Mouse (Mus musculus): ENCODE data around the gene Tas2r124. TPM values are rescaled to one million over a fixed set of nuclear protein-coding genes. Genes with fewer than 3 reads are reported as not detected.

Gene Tas2r124
- not detected in 2 replicates for polyA plus RNA-seq (2015; fragmentation: Nextera tagmentation; extraction: Ambion mirVana)

DNA sequence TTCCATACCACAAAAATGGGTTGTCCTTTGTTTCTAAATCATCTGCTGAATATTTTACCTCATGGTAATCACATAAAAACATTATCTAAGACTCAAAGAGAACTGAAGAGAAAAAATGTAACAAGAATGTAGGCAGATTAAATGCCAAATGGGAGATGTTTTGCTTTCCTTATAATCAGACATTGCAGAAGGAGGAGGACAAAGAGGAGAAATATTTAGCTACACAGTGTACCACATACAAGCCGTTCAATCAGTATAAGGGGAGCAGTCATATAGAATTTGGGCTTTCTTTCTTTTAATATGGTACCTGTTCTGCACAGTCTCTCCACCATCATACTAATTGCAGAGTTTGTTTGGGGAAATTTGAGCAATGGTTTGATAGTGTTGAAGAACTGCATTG, at the start of gene Tas2r124:
Tas2r124 (plus strand) TSS at position 301 of the 400 bp plus-strand sequence.
- TF ChIP-seq CTCF (IDR thresholded peaks at IDR 0.05; ENCODE audit: low read depth) (no peak), EP300 (IDR thresholded peaks at IDR 0.05; ENCODE audit: low read depth) (no peak)
- H3K27me3 ChIP-seq (ENCODE audit: insufficient read depth, low read length): no peaks in the 10 kb centered on the region
- DNase-seq (no peak), ATAC-seq (no peak)
- no peaks in the 10 kb centered on the region for H3K9me3 ChIP-seq (ENCODE audit: low read length)
- H3K9ac ChIP-seq (replicated peaks): no peak within 1 kb of the TSS
- 67% methylated on average over 1 of the region's 1 CpGs for WGBS (ENCODE audit: insufficient replicate concordance)
- no peak within 1 kb of the TSS for H3K4me3 ChIP-seq (ENCODE audit: low read depth, low read length)
- no peak within 1 kb of the TSS for H3K27ac ChIP-seq (ENCODE audit: low read depth)
- H3K4me1 ChIP-seq (ENCODE audit: insufficient read depth): no peaks in the 10 kb centered on the region
- H3K36me3 ChIP-seq (replicated peaks; ENCODE audit: insufficient read depth, low read length): no peaks in the 10 kb centered on the region
- H3K4me2 ChIP-seq (ENCODE audit: low read depth, low read length): no peak within 1 kb of the TSS

DNA sequence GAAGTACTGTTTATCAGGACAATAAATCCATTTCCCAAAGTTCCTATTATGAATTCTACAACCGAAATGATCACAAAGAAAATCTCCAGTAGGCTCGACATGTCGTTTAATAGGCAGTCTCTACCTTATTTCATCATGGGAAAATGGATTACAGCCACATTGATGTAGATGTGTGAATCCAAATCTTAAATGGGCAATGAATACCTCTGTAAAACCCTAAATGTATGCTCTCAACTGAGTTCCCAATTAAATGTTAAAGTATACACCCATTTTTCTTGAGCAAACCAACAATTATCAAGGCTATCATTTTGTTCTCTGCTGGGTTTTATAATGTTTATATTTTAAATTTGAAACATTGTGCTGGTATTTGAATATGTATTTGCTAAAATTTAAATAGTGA, 42.7 kb upstream of the Tas2r124 start, which contains the start of gene Tas2r122:
Tas2r122 (minus strand) TSS at position 101 of the 400 bp plus-strand sequence.
- H3K36me3 ChIP-seq (replicated peaks; ENCODE audit: insufficient read depth, low read length): no peaks in the 10 kb centered on the region
- H3K27ac ChIP-seq (ENCODE audit: low read depth): no peak within 1 kb of the TSS
- H3K4me2 ChIP-seq (ENCODE audit: low read depth, low read length): no peak within 1 kb of the TSS
- DNase-seq (no peak), ATAC-seq (no peak)
- no peaks in the 10 kb centered on the region for H3K4me1 ChIP-seq (ENCODE audit: insufficient read depth)
- WGBS (ENCODE audit: insufficient replicate concordance): 70% methylated on average over 3 of the region's 3 CpGs
- no peak within 1 kb of the TSS for H3K9ac ChIP-seq (replicated peaks)
- no peak within 1 kb of the TSS for H3K4me3 ChIP-seq (ENCODE audit: low read depth, low read length)
- TF ChIP-seq EP300 (IDR thresholded peaks at IDR 0.05; ENCODE audit: low read depth): no peak
- no peaks in the 10 kb centered on the region for H3K9me3 ChIP-seq (ENCODE audit: low read length)
- H3K27me3 ChIP-seq (ENCODE audit: insufficient read depth, low read length): no peaks in the 10 kb centered on the region

DNA sequence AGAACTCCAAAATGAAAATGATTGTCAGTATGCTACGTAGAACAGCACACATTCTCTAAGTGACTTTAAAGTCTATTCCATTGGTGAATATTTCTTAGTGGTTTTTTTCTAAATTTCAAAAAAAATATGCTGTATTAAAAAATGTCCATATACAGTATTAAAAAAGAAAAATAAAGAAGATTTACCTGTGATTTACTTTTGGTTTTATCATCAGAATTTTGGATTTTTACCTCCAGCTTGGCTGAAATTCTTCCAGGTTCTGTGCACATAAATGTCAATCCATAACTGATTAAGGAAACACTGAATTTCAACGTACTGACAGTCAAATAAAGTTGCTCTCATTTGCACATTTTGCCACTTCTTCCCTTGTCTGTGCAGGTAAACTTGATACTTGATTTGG, 16.6 kb upstream of the Tas2r124 start, which contains the start of gene Tas2r115:
Tas2r115 (minus strand) TSS at position 101 of the 400 bp plus-strand sequence.
- Histone ChIP-seq H3K27me3 (ENCODE audit: insufficient read depth, low read length) (no peaks in the 10 kb centered on the region), H3K36me3 (replicated peaks; ENCODE audit: insufficient read depth, low read length) (no peaks in the 10 kb centered on the region), H3K9me3 (ENCODE audit: low read length) (no peaks in the 10 kb centered on the region), H3K4me1 (ENCODE audit: insufficient read depth) (no peaks in the 10 kb centered on the region), H3K27ac (ENCODE audit: low read depth) (no peak within 1 kb of the TSS), H3K9ac (replicated peaks) (no peak within 1 kb of the TSS), H3K4me2 (ENCODE audit: low read depth, low read length) (no peak within 1 kb of the TSS), H3K4me3 (ENCODE audit: low read depth, low read length) (no peak within 1 kb of the TSS)
- ATAC-seq (no peak), DNase-seq (no peak)
- 49% methylated on average over 2 of the region's 2 CpGs for WGBS (ENCODE audit: insufficient replicate concordance)
- no peak for TF ChIP-seq EP300 (IDR thresholded peaks at IDR 0.05; ENCODE audit: low read depth)
- no peak for TF ChIP-seq CTCF (IDR thresholded peaks at IDR 0.05; ENCODE audit: low read depth)

DNA sequence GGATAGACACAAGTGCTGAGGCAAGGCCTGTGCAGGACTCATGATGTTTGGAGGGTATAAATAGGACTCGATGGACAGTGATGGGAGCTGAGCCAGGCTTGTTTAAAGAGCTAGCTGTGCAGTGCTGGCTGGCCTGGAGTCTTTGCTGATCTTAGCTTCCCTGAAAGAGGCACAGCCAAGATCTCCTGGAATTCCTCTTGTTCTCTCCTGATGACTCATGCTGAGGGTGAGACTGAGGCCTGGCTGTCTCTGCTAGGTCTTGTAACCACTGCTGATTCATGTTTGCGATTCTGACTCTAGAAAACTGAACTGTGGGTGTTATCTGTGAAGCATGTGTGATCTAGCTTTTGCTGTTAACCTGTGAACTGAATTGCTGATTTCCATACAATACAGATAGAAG, 4.3 kb upstream of the Tas2r124 start:
- 65% methylated on average over 2 of the region's 2 CpGs for WGBS (ENCODE audit: insufficient replicate concordance)
- H3K27ac ChIP-seq (ENCODE audit: low read depth): no peak overlapping the region
- TF ChIP-seq EP300 (IDR thresholded peaks at IDR 0.05; ENCODE audit: low read depth): no peak
- TF ChIP-seq CTCF (IDR thresholded peaks at IDR 0.05; ENCODE audit: low read depth): no peak
- no peak for ATAC-seq
- H3K9me3 ChIP-seq (ENCODE audit: low read length): no peaks in the 10 kb centered on the region
- no peak overlapping the region for H3K9ac ChIP-seq (replicated peaks)
- no peak overlapping the region for H3K4me2 ChIP-seq (ENCODE audit: low read depth, low read length)
- no peaks in the 10 kb centered on the region for H3K27me3 ChIP-seq (ENCODE audit: insufficient read depth, low read length)
- no peak overlapping the region for H3K4me3 ChIP-seq (ENCODE audit: low read depth, low read length)
- no peaks in the 10 kb centered on the region for H3K4me1 ChIP-seq (ENCODE audit: insufficient read depth)
- no peak for DNase-seq
- H3K36me3 ChIP-seq (replicated peaks; ENCODE audit: insufficient read depth, low read length): no peaks in the 10 kb centered on the region

DNA sequence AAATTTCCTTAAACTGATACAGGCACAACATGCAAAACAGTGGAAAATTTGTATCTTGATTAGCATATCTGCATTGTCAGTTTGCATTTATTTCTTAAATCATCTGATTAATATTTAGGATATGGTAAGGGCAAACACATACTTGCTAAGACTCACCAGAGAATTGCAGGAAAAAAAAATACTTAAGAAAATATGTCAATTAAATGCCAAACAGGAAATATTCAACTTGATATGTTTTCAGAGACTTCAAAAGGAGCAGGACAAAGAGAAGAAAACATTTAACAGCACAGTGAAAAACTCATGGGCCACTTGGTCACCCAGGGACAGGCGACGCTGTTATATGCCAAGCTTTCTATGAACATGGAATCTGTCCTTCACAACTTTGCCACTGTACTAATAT, 7.3 kb downstream of the Tas2r124 start, which contains the start of gene Tas2r102:
Tas2r102 (plus strand) TSS at position 301 of the 400 bp plus-strand sequence.
- no peaks in the 10 kb centered on the region for H3K27me3 ChIP-seq (ENCODE audit: insufficient read depth, low read length)
- H3K9me3 ChIP-seq (ENCODE audit: low read length): no peaks in the 10 kb centered on the region
- 90% methylated on average over 2 of the region's 2 CpGs for WGBS (ENCODE audit: insufficient replicate concordance)
- H3K36me3 ChIP-seq (replicated peaks; ENCODE audit: insufficient read depth, low read length): no peaks in the 10 kb centered on the region
- DNase-seq: no peak
- no peak for ATAC-seq
- no peak within 1 kb of the TSS for H3K9ac ChIP-seq (replicated peaks)
- H3K27ac ChIP-seq (ENCODE audit: low read depth): no peak within 1 kb of the TSS
- no peaks in the 10 kb centered on the region for H3K4me1 ChIP-seq (ENCODE audit: insufficient read depth)
- no peak for TF ChIP-seq CTCF (IDR thresholded peaks at IDR 0.05; ENCODE audit: low read depth)
- TF ChIP-seq EP300 (IDR thresholded peaks at IDR 0.05; ENCODE audit: low read depth): no peak
- H3K4me2 ChIP-seq (ENCODE audit: low read depth, low read length): no peak within 1 kb of the TSS
- no peak within 1 kb of the TSS for H3K4me3 ChIP-seq (ENCODE audit: low read depth, low read length)

DNA sequence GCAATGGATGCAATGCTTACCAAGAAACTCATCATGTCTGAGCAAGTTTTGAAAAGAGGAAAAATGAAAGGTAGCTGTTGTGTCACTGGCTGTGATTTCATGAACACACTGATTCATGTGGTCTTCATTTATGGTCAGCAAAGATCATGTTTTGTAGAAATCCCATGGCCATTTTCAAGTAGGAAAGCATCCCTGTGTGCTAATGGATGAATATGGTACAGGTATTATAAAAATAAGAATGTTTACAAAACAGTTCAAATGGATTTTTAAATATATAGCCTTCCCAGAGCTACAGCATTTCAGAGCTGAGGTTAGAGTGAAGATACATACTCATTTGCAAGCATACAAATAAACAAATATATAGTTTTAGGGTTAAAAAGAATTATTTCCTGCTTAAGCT, 23.5 kb downstream of the Tas2r124 start, which contains the start of gene Tas2r136:
Tas2r136 (minus strand) TSS at position 101 of the 400 bp plus-strand sequence.
- H3K9me3 ChIP-seq (ENCODE audit: low read length): no peaks in the 10 kb centered on the region
- H3K9ac ChIP-seq (replicated peaks): no peak within 1 kb of the TSS
- no peak for TF ChIP-seq CTCF (IDR thresholded peaks at IDR 0.05; ENCODE audit: low read depth)
- TF ChIP-seq EP300 (IDR thresholded peaks at IDR 0.05; ENCODE audit: low read depth): no peak
- no peaks in the 10 kb centered on the region for H3K36me3 ChIP-seq (replicated peaks; ENCODE audit: insufficient read depth, low read length)
- H3K4me2 ChIP-seq (ENCODE audit: low read depth, low read length): no peak within 1 kb of the TSS
- no peaks in the 10 kb centered on the region for H3K4me1 ChIP-seq (ENCODE audit: insufficient read depth)
- no peak within 1 kb of the TSS for H3K27ac ChIP-seq (ENCODE audit: low read depth)
- ATAC-seq (no peak), DNase-seq (no peak)
- H3K27me3 ChIP-seq (ENCODE audit: insufficient read depth, low read length): no peaks in the 10 kb centered on the region
- no peak within 1 kb of the TSS for H3K4me3 ChIP-seq (ENCODE audit: low read depth, low read length)

DNA sequence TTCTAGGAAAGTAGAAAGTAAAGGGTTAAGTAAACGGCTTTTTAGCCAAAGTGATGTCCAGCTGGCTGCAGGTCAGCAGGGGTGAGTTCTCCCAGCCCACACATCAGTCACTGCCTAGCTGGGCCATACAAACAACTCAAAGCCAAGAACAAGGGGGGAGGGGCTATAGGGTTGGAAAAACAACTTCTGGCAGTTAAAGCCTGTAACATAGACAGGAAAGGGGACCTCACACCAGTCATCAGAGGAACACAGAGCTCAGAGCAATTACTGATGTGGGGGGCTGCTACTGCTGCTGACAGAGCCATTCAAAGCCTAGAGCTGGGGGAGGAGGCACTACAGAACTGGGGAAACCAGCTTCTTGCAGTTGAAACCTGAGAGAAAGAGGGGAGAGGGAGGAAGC, 40.9 kb downstream of the Tas2r124 start:
- WGBS (ENCODE audit: insufficient replicate concordance): 17% methylated on average over 1 of the region's 1 CpGs
- Histone ChIP-seq H3K9ac (replicated peaks) (no peak overlapping the region), H3K27me3 (ENCODE audit: insufficient read depth, low read length) (no peaks in the 10 kb centered on the region), H3K4me1 (ENCODE audit: insufficient read depth) (no peaks in the 10 kb centered on the region), H3K36me3 (replicated peaks; ENCODE audit: insufficient read depth, low read length) (no peaks in the 10 kb centered on the region), H3K4me2 (ENCODE audit: low read depth, low read length) (no peak overlapping the region), H3K9me3 (ENCODE audit: low read length) (peaks cover 3% of the 10 kb centered on the region; the same call in 1 of the 2 replicates), H3K27ac (ENCODE audit: low read depth) (no peak overlapping the region), H3K4me3 (ENCODE audit: low read depth, low read length) (no peak overlapping the region)
- DNase-seq: no peak
- no peak for TF ChIP-seq CTCF (IDR thresholded peaks at IDR 0.05; ENCODE audit: low read depth)
- TF ChIP-seq EP300 (IDR thresholded peaks at IDR 0.05; ENCODE audit: low read depth): no peak
- no peak for ATAC-seq
